In the genomic region with DNA sequence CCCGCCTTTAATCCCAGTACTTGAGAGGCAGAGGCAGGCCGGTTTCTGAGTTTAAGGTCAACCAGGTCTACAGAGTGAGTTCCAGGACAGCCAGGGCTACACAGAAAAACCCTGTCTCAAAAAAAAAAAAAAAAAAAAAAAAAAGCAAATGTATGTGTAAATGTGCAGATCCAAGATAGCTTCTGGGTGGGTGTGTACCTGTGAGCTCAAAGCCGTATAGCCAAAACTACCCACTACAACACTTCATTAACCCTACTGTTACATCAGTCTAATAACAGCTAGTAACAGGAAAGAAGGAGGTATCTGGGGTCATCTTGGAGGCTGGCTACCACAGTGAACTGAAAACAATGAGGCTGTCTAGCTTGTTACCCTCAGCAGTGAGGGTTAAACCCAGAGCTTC, we compare ENCODE assay signal across 1 mouse cellular context.
A peak's percentile ranks its signal among the peaks of the same experiment; 100 is the strongest.
TF ChIP-seq lines count a peak whose summit lies in the region.

No protein-coding gene starts in this region.

TF ChIP-seq in MEL, 35 proteins besides CTCF, POLR2A, EP300 and RAD21:
- TF ChIP-seq USF1 (IDR thresholded peaks at IDR 0.05; ENCODE audit: low read depth, low read length) (no peak), MEF2A (IDR thresholded peaks at IDR 0.05; ENCODE audit: extremely low read depth, insufficient replicate concordance, low read depth, low read length, poor library complexity, severe bottlenecking) (no peak), TAL1 (IDR thresholded peaks at IDR 0.05; ENCODE audit: low read length) (peak; percentile 35; the same call in 1 of the 2 replicates), MAZ (IDR thresholded peaks at IDR 0.05; ENCODE audit: low read depth, low read length) (no peak), USF2 (IDR thresholded peaks at IDR 0.05; ENCODE audit: borderline replicate concordance in 1 of 2, insufficient read depth in 1 of 2, low read depth in 1 of 2, low read length in 2 of 2) (no peak), GABPA (IDR thresholded peaks at IDR 0.05; ENCODE audit: low read depth, low read length) (no peak), KAT2A (conservative IDR thresholded peaks at IDR 0.05; ENCODE audit: low read depth, low read length) (no peak), ZMIZ1 (IDR thresholded peaks at IDR 0.05; ENCODE audit: low read depth, low read length) (no peak), RCOR1 (IDR thresholded peaks at IDR 0.05; ENCODE audit: low read depth, low read length) (no peak), ZKSCAN1 (IDR thresholded peaks at IDR 0.05; ENCODE audit: low read depth, low read length) (no peak), JUND (IDR thresholded peaks at IDR 0.05; ENCODE audit: low read depth, low read length) (no peak), TCF12 (IDR thresholded peaks at IDR 0.05; ENCODE audit: low read depth, low read length) (peak; percentile 40; the same call in 1 of the 2 replicates), POLR2AphosphoS5 (IDR thresholded peaks at IDR 0.05; ENCODE audit: borderline replicate concordance, low read depth, low read length) (no peak), E2F4 (IDR thresholded peaks at IDR 0.05; ENCODE audit: borderline replicate concordance, low read depth, low read length) (no peak), ELF1 (IDR thresholded peaks at IDR 0.05; ENCODE audit: low read depth, low read length) (no peak), SIN3A (IDR thresholded peaks at IDR 0.05; ENCODE audit: low read length) (no peak; the same call in 1 of the 2 replicates), CHD1 (IDR thresholded peaks at IDR 0.05; ENCODE audit: low read depth, low read length) (no peak), ZC3H11A (IDR thresholded peaks at IDR 0.05; ENCODE audit: low read depth, low read length) (no peak), NRF1 (IDR thresholded peaks at IDR 0.05; ENCODE audit: insufficient read depth, low read depth, low read length, poor library complexity, severe bottlenecking) (no peak), SMC3 (IDR thresholded peaks at IDR 0.05; ENCODE audit: low read depth, low read length) (no peak), HCFC1 (IDR thresholded peaks at IDR 0.05; ENCODE audit: low read depth, low read length) (no peak), BHLHE40 (IDR thresholded peaks at IDR 0.05; ENCODE audit: borderline replicate concordance, low read depth, low read length) (no peak), CHD2 (IDR thresholded peaks at IDR 0.05; ENCODE audit: low read length) (no peak), POLR2AphosphoS2 (IDR thresholded peaks at IDR 0.05; ENCODE audit: low read length) (no peak), ETS1 (IDR thresholded peaks at IDR 0.05; ENCODE audit: low read depth, low read length) (no peak), TBP (IDR thresholded peaks at IDR 0.05; ENCODE audit: low read depth, low read length) (no peak), ZNF384 (IDR thresholded peaks at IDR 0.05; ENCODE audit: low read depth, low read length) (peak; percentile 86), MAFK (IDR thresholded peaks at IDR 0.05; ENCODE audit: borderline replicate concordance, low read depth, low read length) (no peak), GATA1 (IDR thresholded peaks at IDR 0.05; ENCODE audit: low read depth, low read length) (peak; percentile 14; the same call in 1 of the 2 replicates), MYB (IDR thresholded peaks at IDR 0.05; ENCODE audit: low read depth, low read length) (no peak)
